24 mouse cellular contexts compared by ENCODE assay signal in the genomic region with DNA sequence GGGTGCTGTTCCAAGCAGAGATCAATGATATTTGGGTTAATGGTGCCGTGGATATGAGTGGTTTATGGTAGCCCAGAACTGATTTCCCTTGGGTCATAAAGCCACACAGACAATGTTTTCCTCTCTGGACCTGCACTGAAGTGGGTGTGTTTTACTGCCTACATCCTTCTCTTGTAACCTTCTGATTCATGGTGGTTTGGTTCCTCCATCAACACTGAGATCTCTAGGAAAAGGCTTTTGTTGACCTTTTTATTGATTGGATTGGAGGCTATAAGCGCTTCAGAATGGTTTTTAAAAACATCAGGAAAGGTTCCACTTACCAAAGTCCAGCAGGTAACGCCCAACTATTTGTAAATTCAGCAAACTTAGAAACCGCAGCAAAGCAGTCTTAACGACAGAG. TPM values are rescaled to one million over a fixed set of nuclear protein-coding genes. Genes with fewer than 3 reads are reported as not detected.
DNase-seq lines count a peak whose midpoint lies in the region; ATAC-seq and TF ChIP-seq lines count a peak whose summit lies in the region.
"Had no signal": no experiment of that assay in that cellular context is flagged by ENCODE, and none has a peak within 500 bp of the region (broad histone marks: within the 10 kb centered on the region; RNA-seq: fewer than 3 reads in every experiment).

No protein-coding gene starts in this region.

- no peaks in the 10 kb centered on the region for H3K79me2 ChIP-seq in CH12.LX (replicated peaks; ENCODE audit: control insufficient read depth, extremely low read depth, insufficient read depth, poor library complexity, severe bottlenecking)

- H3K9me3 ChIP-seq in heart, embryonic 12.5 days (replicated peaks): no peaks in the 10 kb centered on the region
- no peaks in the 10 kb centered on the region for H3K9me3 ChIP-seq in kidney, embryonic 16.5 days (ENCODE audit: low read length)
- H3K9me3 ChIP-seq in CH12.LX (replicated peaks; ENCODE audit: low read length): no peaks in the 10 kb centered on the region
- H3K9me3 ChIP-seq: embryonic facial prominence, embryonic 12.5 days; embryonic facial prominence, embryonic 15.5 days; heart, embryonic 10.5 days; hindbrain, embryonic 12.5 days; hindbrain, embryonic 15.5 days had no signal

- H3K9ac ChIP-seq in heart, embryonic 12.5 days: no peak overlapping the region
- no peak overlapping the region for H3K9ac ChIP-seq in kidney, embryonic 16.5 days (replicated peaks; ENCODE audit: low read length)
- H3K9ac ChIP-seq in CH12.LX (ENCODE audit: insufficient read depth, low read depth): no peak overlapping the region
- H3K9ac ChIP-seq: embryonic facial prominence, embryonic 12.5 days; embryonic facial prominence, embryonic 15.5 days; forebrain, postnatal 0 days; hindbrain, embryonic 12.5 days; hindbrain, embryonic 15.5 days had no signal

- in situ Hi-C loops in CH12.LX (cut with MboI; ENCODE audit: low pct_ligation_motif_present, low pct_unique_long_range_greater_than_20kb, low sequenced_read_pairs): loop anchor here (5.0 kb wide), 1 partner anchor 34 kb away; no protein-coding TSS in a partner anchor

- no peaks in the 10 kb centered on the region for H3K36me3 ChIP-seq in heart, embryonic 12.5 days
- peaks cover 4% of the 10 kb centered on the region; the same call in 1 of the 2 replicates for H3K36me3 ChIP-seq in kidney, embryonic 16.5 days (ENCODE audit: insufficient read depth, low read length)
- H3K36me3 ChIP-seq in CH12.LX (replicated peaks in 1 of 2; ENCODE audit: control insufficient read depth in 1 of 2, insufficient read depth in 1 of 2, low read length in 1 of 2): no peaks in the 10 kb centered on the region
- H3K36me3 ChIP-seq: embryonic facial prominence, embryonic 12.5 days; embryonic facial prominence, embryonic 15.5 days; heart, embryonic 10.5 days; hindbrain, embryonic 12.5 days; hindbrain, embryonic 15.5 days had no signal

- ATAC-seq in heart, embryonic 12.5 days (ENCODE audit: insufficient number of reproducible peaks, low FRiP score): no peak
- ATAC-seq in kidney, embryonic 16.5 days (ENCODE audit: low FRiP score, low TSS enrichment): no peak
- ATAC-seq: forebrain, embryonic 14.5 days; forebrain, postnatal 0 days had no signal

- DNase-seq in heart, adult 11 months: no peak
- no peak for DNase-seq in kidney, postnatal 4 days
- DNase-seq in CH12.LX (ENCODE audit: extremely low read depth): no peak
- no peak for DNase-seq in thymus, adult 18-20 months
- DNase-seq: adrenal gland, adult 2 months; adrenal gland, postnatal 14 days; B cell, adult 2 months; cerebellum, adult 11 months; cerebellum, adult 2 months; cerebellum, adult 9-11 months; cerebellum, postnatal 25 days; forebrain, postnatal 0 days; gastrocnemius, adult 2 months; gastrocnemius, postnatal 14 days; heart, adult 18-20 months; heart, postnatal 14 days had no signal

- dilution Hi-C loops in CH12.LX (cut with MboI; ENCODE audit: extremely low pct_ligation_motif_present, extremely low pct_unique_long_range_greater_than_20kb, low sequenced_read_pairs): no loop called here

- H3K27me3 ChIP-seq in heart, embryonic 12.5 days (replicated peaks): no peaks in the 10 kb centered on the region
- H3K27me3 ChIP-seq in kidney, embryonic 16.5 days (ENCODE audit: insufficient read depth, low read length): no peaks in the 10 kb centered on the region
- H3K27me3 ChIP-seq in CH12.LX (replicated peaks): peaks cover 58% of the 10 kb centered on the region
- H3K27me3 ChIP-seq: embryonic facial prominence, embryonic 12.5 days; embryonic facial prominence, embryonic 15.5 days; hindbrain, embryonic 12.5 days; hindbrain, embryonic 15.5 days had no signal

- TF ChIP-seq EP300 in CH12.LX (IDR thresholded peaks at IDR 0.05; ENCODE audit: low read length): no peak

- no peak overlapping the region for H3K4me3 ChIP-seq in heart, embryonic 12.5 days
- no peak overlapping the region for H3K4me3 ChIP-seq in kidney, embryonic 16.5 days (ENCODE audit: low read length)
- no peak overlapping the region for H3K4me3 ChIP-seq in CH12.LX (replicated peaks in 1 of 3; ENCODE audit: low read depth in 2 of 3, low read length in 2 of 3, poor library complexity in 1 of 3)
- H3K4me3 ChIP-seq: embryonic facial prominence, embryonic 12.5 days; embryonic facial prominence, embryonic 15.5 days; gastrocnemius, adult 2 months; heart, embryonic 10.5 days; hindbrain, embryonic 12.5 days; hindbrain, embryonic 15.5 days had no signal

- TF ChIP-seq CTCF in CH12.LX (conservative IDR thresholded peaks at IDR 0.05 in 1 of 2, IDR thresholded peaks at IDR 0.05 in 1 of 2; ENCODE audit: low read depth in 2 of 2, low read length in 2 of 2): peak in 1 of 2 experiments; percentile 1; a peak in 1 of 4 replicates

- WGBS in heart, embryonic 12.5 days: 60% methylated on average over 5 of the region's 5 CpGs
- 55% methylated on average over 5 of the region's 5 CpGs for WGBS in kidney, embryonic 16.5 days

- H3K4me2 ChIP-seq in heart, embryonic 12.5 days: no peak overlapping the region
- no peak overlapping the region for H3K4me2 ChIP-seq in kidney, embryonic 16.5 days (replicated peaks; ENCODE audit: low read depth, low read length)
- peak overlapping the region; percentile 5; the same call in 1 of the 2 replicates for H3K4me2 ChIP-seq in CH12.LX (ENCODE audit: insufficient read depth, low read depth, poor library complexity, severe bottlenecking)
- H3K4me2 ChIP-seq: embryonic facial prominence, embryonic 12.5 days; embryonic facial prominence, embryonic 15.5 days; hindbrain, embryonic 12.5 days; hindbrain, embryonic 15.5 days had no signal

- H3K4me1 ChIP-seq in heart, embryonic 12.5 days (replicated peaks): peaks cover 19% of the 10 kb centered on the region
- H3K4me1 ChIP-seq in kidney, embryonic 16.5 days (ENCODE audit: insufficient read depth, low read length): peaks cover 23% of the 10 kb centered on the region
- H3K4me1 ChIP-seq in CH12.LX (ENCODE audit: control insufficient read depth in 1 of 2, insufficient read depth in 2 of 2): peaks cover 10 to 21% of the 10 kb centered on the region in 2 experiments
- H3K4me1 ChIP-seq: embryonic facial prominence, embryonic 15.5 days had no signal

- 0 out of 2 replicates have a peak overlapping the region, but pooled peaks have one; percentile 11 for H3K27ac ChIP-seq in heart, embryonic 12.5 days (ENCODE audit: poor library complexity, severe bottlenecking)
- 0 out of 2 replicates have a peak overlapping the region, but pooled peaks have one; percentile 22 for H3K27ac ChIP-seq in kidney, embryonic 16.5 days (ENCODE audit: low read length)
- H3K27ac ChIP-seq in CH12.LX (ENCODE audit: insufficient read depth, low read depth): no peak overlapping the region
- H3K27ac ChIP-seq: embryonic facial prominence, embryonic 12.5 days; embryonic facial prominence, embryonic 15.5 days; gastrocnemius, adult 2 months; heart, embryonic 10.5 days; hindbrain, embryonic 12.5 days; hindbrain, embryonic 15.5 days had no signal

- no peak for TF ChIP-seq RAD21 in CH12.LX (IDR thresholded peaks at IDR 0.05; ENCODE audit: low read depth, low read length)

- no peak for TF ChIP-seq POLR2A in CH12.LX (IDR thresholded peaks at IDR 0.05; ENCODE audit: low read depth, low read length)

TF ChIP-seq in CH12.LX, 34 proteins besides CTCF, POLR2A, EP300 and RAD21:
- TF ChIP-seq ZC3H11A (IDR thresholded peaks at IDR 0.05; ENCODE audit: low read depth, low read length) (no peak), MAFK (IDR thresholded peaks at IDR 0.05; ENCODE audit: insufficient replicate concordance, low read length) (0 out of 2 replicates have a peak, but pooled peaks have one; percentile 24), KAT2A (IDR thresholded peaks at IDR 0.05; ENCODE audit: insufficient replicate concordance, low read length) (no peak), TBP (conservative IDR thresholded peaks at IDR 0.05; ENCODE audit: low read depth, low read length) (peak; percentile 70)

RNA-seq across cellular contexts. Expression of a gene that starts 23.4 kb away (rescaled TPM):
- 29.9 and 34.2 TPM in 2 replicates for polyA plus RNA-seq in heart, embryonic 12.5 days (2016; fragmentation: Nextera tagmentation; extraction: Ambion mirVana)
- 40.4 and 41.0 TPM in 2 replicates for polyA plus RNA-seq in kidney, embryonic 16.5 days (2015; fragmentation: Nextera tagmentation; extraction: Ambion mirVana)
- total RNA-seq in CH12.LX (2012; rRNA removed) (37.4 and 38.5 TPM in 2 replicates), CH12.LX (2014; rRNA removed) (21.0 and 21.4 TPM in 2 replicates)
- polyA plus RNA-seq in CH12.LX (2012; ENCODE audit: insufficient read length, low read depth): 41.4 and 49.5 TPM in 2 replicates
